Mouse (Mus musculus) forebrain, embryonic 13.5 days (tissue): ENCODE measurements around the gene Olfr709-ps1. TPM values are rescaled to one million over a fixed set of nuclear protein-coding genes. Genes with fewer than 3 reads are reported as not detected.
"Not testable (repeated sequence)": the region's sequence is repeated elsewhere in the genome, so short reads cannot be mapped to it uniquely, and the experiment has no call there.

Experiments used
- ATAC-seq: fragments of 200-750 bp; cut with Nextera tagmentation; 2 replicates; pipeline ENCODE4 v1.8.0; 2017
- H3K27ac ChIP-seq: fragments of 300-500 bp; sonication (generic); 2 replicates; pipeline ENCODE4 v1.5.1; 2015; ENCODE audit warnings: inconsistent platforms, mild to moderate bottlenecking, moderate library complexity
- H3K27me3 ChIP-seq: fragments of 300-500 bp; sonication (generic); 2 replicates; pipeline ENCODE4 v1.6.1; 2015; ENCODE audit warnings: mild to moderate bottlenecking, inconsistent platforms
- H3K36me3 ChIP-seq: fragments of 300-500 bp; sonication (generic); 2 replicates; pipeline ENCODE4 v1.6.1; 2015; ENCODE audit warnings: mild to moderate bottlenecking, inconsistent platforms; ENCODE audit not compliant: poor library complexity, severe bottlenecking
- H3K4me1 ChIP-seq: fragments of 300-500 bp; sonication (generic); 2 replicates; pipeline ENCODE4 v1.6.1; 2015; ENCODE audit warnings: inconsistent platforms
- H3K4me2 ChIP-seq: fragments of 300-500 bp; sonication (generic); 2 replicates; pipeline ENCODE4 v1.6.1; 2015; ENCODE audit warnings: inconsistent platforms, mild to moderate bottlenecking, moderate library complexity
- H3K4me3 ChIP-seq: fragments of 300-500 bp; sonication (generic); 2 replicates; pipeline ENCODE4 v1.5.1; 2015; ENCODE audit warnings: mild to moderate bottlenecking, inconsistent platforms
- H3K9ac ChIP-seq: fragments of 300-500 bp; sonication (generic); 2 replicates; pipeline ENCODE4 v1.6.1; 2015; ENCODE audit warnings: mild to moderate bottlenecking, inconsistent platforms
- H3K9me3 ChIP-seq: fragments of 300-500 bp; sonication (generic); replicated peaks from 2 replicates; pipeline ENCODE4 v1.6.1; 2016; ENCODE audit warnings: inconsistent platforms
- WGBS: fragments of 180-500 bp; shearing (Covaris S2); methylation state at CpG from one replicate; pipeline ENCODE4 v1.1.7; 2015; 5-methylcytosine and 5-hydroxymethylcytosine counted together
- polyA plus RNA-seq: library from polyadenylated mRNA; unstranded; fragments of >200 nt; fragmentation: Nextera tagmentation; extraction: Ambion mirVana; gene quantifications from 2 replicates; pipeline ENCODE4 v1.2.1, GENCODE M21; 2015

Gene Olfr709-ps1
- not detected in 2 replicates for polyA plus RNA-seq

DNA sequence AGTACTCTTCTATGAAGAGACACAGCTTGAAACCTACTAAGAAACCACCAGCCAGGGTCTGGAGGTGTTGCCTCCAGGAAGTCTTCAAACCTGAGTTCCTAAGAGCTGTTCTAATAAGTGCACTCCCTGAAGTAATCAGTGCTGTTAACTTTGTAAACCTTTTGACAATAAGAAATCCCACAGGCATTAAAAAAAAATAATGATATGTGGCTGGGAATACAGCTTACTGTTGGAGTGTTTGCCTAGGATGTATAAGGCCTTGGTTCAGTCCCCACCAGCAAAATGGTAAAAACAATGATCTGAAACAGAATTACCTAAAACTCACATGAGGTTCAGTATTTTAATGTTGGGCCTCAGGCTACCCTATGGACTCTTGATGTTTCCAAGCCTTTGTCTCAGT lies at the start of gene Olfr709-ps1:
TSS of gene Olfr709-ps1 (minus strand) at position 101 of the 400 bp plus-strand sequence.
- H3K27me3 ChIP-seq, result no peaks in the 10 kb centered on the region
- no peak within 1 kb of the TSS for H3K27ac ChIP-seq
- no peaks in the 10 kb centered on the region for H3K36me3 ChIP-seq
- H3K9ac ChIP-seq, result no peak within 1 kb of the TSS
- no peak within 1 kb of the TSS for H3K4me2 ChIP-seq
- no peaks in the 10 kb centered on the region for H3K4me1 ChIP-seq
- no peak for ATAC-seq
- H3K4me3 ChIP-seq, result no peak within 1 kb of the TSS
- H3K9me3 ChIP-seq, result no peaks in the 10 kb centered on the region

GRCm38 (mm10) chr7:106975353-106975752 lies 43.3 kb upstream of the Olfr709-ps1 start, which contains the start of gene Olfr711:
TSS of gene Olfr711 (minus strand) at chr7:106975453.
- no peaks in the 10 kb centered on the region for H3K9me3 ChIP-seq
- H3K4me2 ChIP-seq, result no peak within 1 kb of the TSS
- H3K9ac ChIP-seq, result no peak within 1 kb of the TSS
- no peak within 1 kb of the TSS for H3K27ac ChIP-seq
- H3K4me3 ChIP-seq, result no peak within 1 kb of the TSS
- 58% methylated on average over 1 of the region's 1 CpGs for WGBS
- no peaks in the 10 kb centered on the region for H3K27me3 ChIP-seq
- H3K4me1 ChIP-seq, result no peaks in the 10 kb centered on the region
- no peak for ATAC-seq
- H3K36me3 ChIP-seq, result no peaks in the 10 kb centered on the region

- H3K9ac ChIP-seq, H3K9me3 ChIP-seq, H3K27ac ChIP-seq, H3K4me2 ChIP-seq, H3K27me3 ChIP-seq, H3K4me3 ChIP-seq, H3K36me3 ChIP-seq, H3K4me1 ChIP-seq, ATAC-seq: not testable (repeated sequence)
Observed at GRCm38 (mm10) chr7:106967503-106967902, 35.5 kb upstream of the Olfr709-ps1 start.

DNA sequence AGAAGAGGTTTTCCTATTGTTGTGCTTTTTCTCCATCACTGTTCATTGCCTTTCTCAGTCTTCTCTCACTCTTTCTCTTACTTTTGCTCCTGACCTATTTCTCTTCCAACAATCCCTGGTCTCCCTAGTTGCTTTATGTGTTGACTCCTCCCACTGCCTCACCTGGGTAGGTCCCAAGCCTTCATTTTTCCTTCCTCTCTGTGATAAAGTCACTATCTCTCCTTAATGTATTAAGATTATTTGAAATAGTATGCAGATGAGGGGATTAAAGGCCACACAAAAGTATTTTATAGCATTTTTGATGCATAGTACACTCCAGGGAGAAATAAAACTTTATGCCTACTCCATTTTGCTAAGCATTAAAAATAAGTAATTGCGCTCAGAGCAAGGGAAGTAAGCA lies 31.8 kb upstream of the Olfr709-ps1 start, which contains the start of gene Olfr6:
TSS of gene Olfr6 (minus strand) at position 101 of the 400 bp plus-strand sequence.
- Histone ChIP-seq H3K36me3 (no peaks in the 10 kb centered on the region), H3K4me2 (no peak within 1 kb of the TSS), H3K9ac (no peak within 1 kb of the TSS), H3K27me3 (no peaks in the 10 kb centered on the region), H3K27ac (no peak within 1 kb of the TSS), H3K4me3 (no peak within 1 kb of the TSS), H3K4me1 (no peaks in the 10 kb centered on the region), H3K9me3 (no peaks in the 10 kb centered on the region)
- ATAC-seq, result no peak
- 90% methylated on average over 1 of the region's 1 CpGs for WGBS

- ATAC-seq, result no peak
- Histone ChIP-seq H3K27me3 (no peaks in the 10 kb centered on the region), H3K36me3 (no peaks in the 10 kb centered on the region), H3K9me3 (no peaks in the 10 kb centered on the region), H3K9ac (no peak within 1 kb of the TSS), H3K4me3 (no peak within 1 kb of the TSS), H3K4me1 (no peaks in the 10 kb centered on the region), H3K4me2 (no peak within 1 kb of the TSS), H3K27ac (no peak within 1 kb of the TSS)
- WGBS, result 80% methylated on average over 3 of the region's 3 CpGs
Observed at GRCm38 (mm10) chr7:106948212-106948611, 16.2 kb upstream of the Olfr709-ps1 start, which contains the start of gene Olfr710. TSS of gene Olfr710 (minus strand) at chr7:106948312.

- H3K27me3 ChIP-seq, H3K9ac ChIP-seq, ATAC-seq, H3K4me1 ChIP-seq, H3K4me2 ChIP-seq, H3K4me3 ChIP-seq, H3K27ac ChIP-seq, H3K36me3 ChIP-seq, H3K9me3 ChIP-seq: not testable (repeated sequence)
- WGBS, result 88% methylated on average over 7 of the region's 7 CpGs
Observed at GRCm38 (mm10) chr7:106920961-106921360, 11.1 kb downstream of the Olfr709-ps1 start.

GRCm38 (mm10) chr7:106907676-106908075 lies 24.3 kb downstream of the Olfr709-ps1 start, which contains the start of gene Olfr1532-ps1:
TSS of gene Olfr1532-ps1 (plus strand) at chr7:106908001.
- H3K27ac ChIP-seq, result no peak within 1 kb of the TSS
- no peak within 1 kb of the TSS for H3K4me3 ChIP-seq
- WGBS, result 71% methylated on average over 2 of the region's 2 CpGs
- ATAC-seq, result no peak
- no peaks in the 10 kb centered on the region for H3K9me3 ChIP-seq
- no peaks in the 10 kb centered on the region for H3K27me3 ChIP-seq
- H3K4me2 ChIP-seq, result no peak within 1 kb of the TSS
- H3K9ac ChIP-seq, result no peak within 1 kb of the TSS
- no peaks in the 10 kb centered on the region for H3K4me1 ChIP-seq
- H3K36me3 ChIP-seq, result no peaks in the 10 kb centered on the region

GRCm38 (mm10) chr7:106901141-106901540 lies 30.9 kb downstream of the Olfr709-ps1 start, which contains the start of gene Olfr707:
TSS of gene Olfr707 (minus strand) at chr7:106901241.
- H3K9ac ChIP-seq, H3K4me1 ChIP-seq, H3K4me2 ChIP-seq, H3K27me3 ChIP-seq, H3K36me3 ChIP-seq, H3K27ac ChIP-seq, H3K4me3 ChIP-seq, ATAC-seq, H3K9me3 ChIP-seq: not testable (repeated sequence)
- WGBS, result 88% methylated on average over 3 of the region's 3 CpGs

GRCm38 (mm10) chr7:106888062-106888461 lies 44.0 kb downstream of the Olfr709-ps1 start, which contains the start of gene Olfr706:
TSS of gene Olfr706 (minus strand) at chr7:106888162.
- WGBS, result 87% methylated on average over 2 of the region's 2 CpGs
- H3K9me3 ChIP-seq, result no peaks in the 10 kb centered on the region
- H3K27ac ChIP-seq, result no peak within 1 kb of the TSS
- H3K27me3 ChIP-seq, result no peaks in the 10 kb centered on the region
- no peaks in the 10 kb centered on the region for H3K4me1 ChIP-seq
- H3K36me3 ChIP-seq, result no peaks in the 10 kb centered on the region
- no peak within 1 kb of the TSS for H3K9ac ChIP-seq
- H3K4me3 ChIP-seq, result no peak within 1 kb of the TSS
- no peak for ATAC-seq
- H3K4me2 ChIP-seq, result no peak within 1 kb of the TSS

GRCm38 (mm10) chr7:106876791-106877190 lies 55.2 kb downstream of the Olfr709-ps1 start, which contains the start of gene Olfr705:
TSS of gene Olfr705 (minus strand) at chr7:106876891.
- no peaks in the 10 kb centered on the region for H3K4me1 ChIP-seq
- no peak within 1 kb of the TSS for H3K27ac ChIP-seq
- no peaks in the 10 kb centered on the region for H3K9me3 ChIP-seq
- H3K9ac ChIP-seq, result no peak within 1 kb of the TSS
- H3K4me2 ChIP-seq, result no peak within 1 kb of the TSS
- WGBS, result 81% methylated on average over 3 of the region's 3 CpGs
- ATAC-seq, result no peak
- no peak within 1 kb of the TSS for H3K4me3 ChIP-seq
- no peaks in the 10 kb centered on the region for H3K36me3 ChIP-seq
- no peaks in the 10 kb centered on the region for H3K27me3 ChIP-seq

Other genes with a start within 250 kb of the Olfr709-ps1 start
- not detected in 2 replicates for gene Olfr694, start 240.4 kb downstream of the Olfr709-ps1 start, polyA plus RNA-seq
- gene Olfr695, start 215.8 kb downstream of the Olfr709-ps1 start, polyA plus RNA-seq, result not detected in 2 replicates
- gene Olfr697, start 189.8 kb downstream of the Olfr709-ps1 start, polyA plus RNA-seq, result not detected in 2 replicates
- gene Olfr698, start 176.8 kb downstream of the Olfr709-ps1 start, polyA plus RNA-seq, result not detected in 2 replicates
- not detected in 2 replicates for gene Olfr699, start 139.0 kb downstream of the Olfr709-ps1 start, polyA plus RNA-seq
- gene Olfr700, start 123.4 kb downstream of the Olfr709-ps1 start, polyA plus RNA-seq, result not detected in 2 replicates
- gene Olfr701, start 118.1 kb downstream of the Olfr709-ps1 start, polyA plus RNA-seq, result not detected in 2 replicates
- not detected in 2 replicates for gene Olfr702, start 98.3 kb downstream of the Olfr709-ps1 start, polyA plus RNA-seq
- gene Olfr703, start 88.9 kb downstream of the Olfr709-ps1 start, polyA plus RNA-seq, result not detected in 2 replicates
- not detected in 2 replicates for gene Olfr704, start 69.0 kb downstream of the Olfr709-ps1 start, polyA plus RNA-seq
- not detected in 2 replicates for gene Olfr705, start 55.3 kb downstream of the Olfr709-ps1 start, polyA plus RNA-seq
- gene Olfr706, start 44.1 kb downstream of the Olfr709-ps1 start, polyA plus RNA-seq, result not detected in 2 replicates
- not detected in 2 replicates for gene Olfr707, start 31.0 kb downstream of the Olfr709-ps1 start, polyA plus RNA-seq
- not detected in 2 replicates for gene Olfr1532-ps1, start 24.2 kb downstream of the Olfr709-ps1 start, polyA plus RNA-seq
- not detected in 2 replicates for gene Olfr710, start 16.1 kb upstream of the Olfr709-ps1 start, polyA plus RNA-seq
- gene Olfr6, start 31.7 kb upstream of the Olfr709-ps1 start, polyA plus RNA-seq, result not detected in 2 replicates
- gene Olfr711, start 43.2 kb upstream of the Olfr709-ps1 start, polyA plus RNA-seq, result not detected in 2 replicates
- not detected in 2 replicates for gene Olfr2, start 73.9 kb upstream of the Olfr709-ps1 start, polyA plus RNA-seq
- not detected in 2 replicates for gene Olfr713, start 99.0 kb upstream of the Olfr709-ps1 start, polyA plus RNA-seq
- not detected in 2 replicates for gene Olfr714, start 138.8 kb upstream of the Olfr709-ps1 start, polyA plus RNA-seq
- not detected in 2 replicates for gene Olfr17, start 161.0 kb upstream of the Olfr709-ps1 start, polyA plus RNA-seq
- not detected in 2 replicates for gene Olfr715b, start 178.2 kb upstream of the Olfr709-ps1 start, polyA plus RNA-seq
- gene Olfr715, start 198.9 kb upstream of the Olfr709-ps1 start, polyA plus RNA-seq, result not detected in 2 replicates
- gene Olfr716, start 206.1 kb upstream of the Olfr709-ps1 start, polyA plus RNA-seq, result not detected in 2 replicates
- gene Nlrp14, start 234.8 kb upstream of the Olfr709-ps1 start, polyA plus RNA-seq, result not detected in 2 replicates